Mouse (Mus musculus): ENCODE data around the gene Myo1g.

Gene Myo1g

DNA sequence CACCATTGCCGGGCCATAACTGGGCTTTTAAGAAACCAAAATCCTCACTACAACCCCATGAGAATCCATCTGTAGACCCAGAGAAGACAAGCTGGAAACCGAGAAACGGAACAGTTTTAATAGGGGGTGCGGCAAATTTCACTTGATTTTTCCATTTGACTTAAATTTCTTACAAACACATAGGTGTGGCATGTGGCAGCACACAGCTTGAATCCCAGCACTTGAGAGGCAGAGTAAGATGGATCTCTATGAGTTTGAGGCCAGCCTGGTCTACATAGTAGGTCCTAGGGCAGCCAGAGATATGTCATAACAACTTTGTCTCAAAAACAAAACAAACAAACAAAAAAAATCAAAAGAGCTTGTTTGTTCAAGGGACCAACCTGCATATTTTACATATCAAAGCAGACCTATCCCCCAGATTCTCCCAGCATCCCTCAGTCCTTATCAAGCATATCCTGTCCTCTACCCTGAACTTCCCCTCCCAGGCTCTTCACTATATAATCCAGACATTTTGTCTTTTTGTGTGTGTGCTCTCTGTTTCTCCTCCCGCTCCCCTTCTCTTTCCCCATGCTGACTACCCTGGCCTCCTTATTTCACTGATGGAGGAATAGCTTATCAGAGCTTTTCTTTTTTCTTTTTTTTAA lies 32.6 kb downstream of the Myo1g start:
- DNase-seq (ENCODE audit: low read depth): no peak

DNA sequence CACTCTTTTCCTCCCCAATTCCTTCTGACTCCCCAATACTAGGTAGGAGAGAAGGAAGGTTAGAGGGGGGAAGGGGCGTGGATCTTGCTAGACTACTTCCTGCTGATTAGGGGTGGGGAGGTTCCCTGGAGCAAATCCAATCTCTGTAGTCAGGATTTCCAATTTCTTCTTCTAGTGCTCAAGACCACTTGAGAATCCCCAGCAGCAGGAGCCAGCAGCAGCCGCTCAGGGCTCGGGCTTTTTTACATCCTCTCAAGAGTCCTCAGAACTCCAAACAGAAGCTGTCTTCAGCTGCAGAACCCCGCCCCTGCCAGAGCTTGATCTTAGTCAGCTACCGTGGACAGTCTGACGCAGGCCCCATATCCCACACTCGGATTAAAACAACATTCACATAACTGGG lies 33.3 kb downstream of the Myo1g start:
- DNase-seq (ENCODE audit: low read depth): no peak

DNA sequence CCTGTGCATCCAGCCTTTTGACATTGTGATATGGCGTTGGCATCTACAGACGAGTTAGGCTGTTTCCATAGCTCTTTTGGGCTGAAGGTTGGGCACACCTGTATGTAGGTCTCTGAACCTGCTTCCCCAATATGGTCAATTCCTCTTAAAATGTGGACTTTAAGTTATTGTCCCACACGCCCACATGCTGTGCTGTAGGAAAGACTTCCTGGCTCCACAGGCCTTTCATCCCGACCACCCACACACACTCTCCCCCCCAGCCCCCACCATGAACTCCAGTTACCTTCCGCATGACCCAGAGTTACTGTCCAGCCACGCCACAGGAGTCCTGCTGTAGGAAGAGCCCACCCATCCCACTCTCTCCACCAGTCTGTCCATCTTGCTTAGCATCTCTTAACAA lies 33.8 kb downstream of the Myo1g start:
- DNase-seq (ENCODE audit: low read depth): no peak

DNA sequence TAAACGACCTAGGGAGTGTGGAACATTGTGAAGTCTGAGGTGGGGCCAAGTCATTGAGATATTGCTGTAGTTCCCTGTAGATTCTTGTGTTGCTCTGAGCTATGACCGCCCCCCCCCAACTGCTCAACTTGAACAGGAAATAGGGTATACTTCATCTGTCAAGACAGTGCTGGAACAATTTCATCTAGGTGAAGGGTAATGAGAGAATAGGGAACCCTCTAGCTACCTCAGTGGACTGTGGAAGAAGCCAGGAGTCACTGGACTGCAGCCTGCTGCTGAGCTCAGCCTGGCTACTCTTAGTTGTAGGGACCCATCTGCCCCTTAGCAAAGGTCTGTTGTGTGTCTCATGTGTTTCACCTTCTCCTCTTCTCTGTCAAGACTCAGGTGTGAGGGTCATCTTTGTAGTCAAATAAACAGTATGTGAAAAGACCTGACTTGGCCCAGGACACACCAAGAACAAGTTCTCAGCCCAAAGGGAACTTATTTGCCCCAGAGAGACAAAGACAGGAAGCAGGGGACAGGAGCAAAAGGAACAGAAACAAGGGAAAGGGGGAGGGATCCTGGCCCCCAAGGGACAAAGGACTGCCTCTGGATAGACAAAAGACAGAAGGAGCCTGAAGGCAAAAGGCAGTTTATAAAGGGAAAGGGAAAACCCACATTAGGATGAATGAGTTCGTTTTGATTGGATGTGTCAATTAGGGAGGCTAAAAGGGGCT lies 36.4 kb downstream of the Myo1g start:
- no peak for DNase-seq (ENCODE audit: low read depth)

DNA sequence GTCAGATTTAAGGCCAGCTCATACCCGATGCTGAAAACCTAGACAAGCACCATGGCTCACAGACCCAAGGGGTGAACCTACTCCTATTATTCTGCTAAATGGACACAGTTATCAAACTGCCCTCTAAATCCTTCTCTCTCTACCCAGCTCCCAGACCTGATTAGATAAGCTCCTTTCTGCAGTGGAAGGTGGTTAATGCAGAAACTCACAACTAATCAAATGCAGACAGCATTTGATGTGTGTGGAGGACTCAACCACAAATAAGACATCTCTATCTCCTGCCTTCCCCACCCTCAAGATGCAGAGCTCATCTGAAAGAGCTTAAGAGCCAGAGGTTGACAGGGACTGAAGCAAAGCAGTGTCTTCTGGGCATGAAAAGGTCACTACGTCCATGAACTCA lies 37.7 kb downstream of the Myo1g start:
- DNase-seq (ENCODE audit: low read depth): no peak

DNA sequence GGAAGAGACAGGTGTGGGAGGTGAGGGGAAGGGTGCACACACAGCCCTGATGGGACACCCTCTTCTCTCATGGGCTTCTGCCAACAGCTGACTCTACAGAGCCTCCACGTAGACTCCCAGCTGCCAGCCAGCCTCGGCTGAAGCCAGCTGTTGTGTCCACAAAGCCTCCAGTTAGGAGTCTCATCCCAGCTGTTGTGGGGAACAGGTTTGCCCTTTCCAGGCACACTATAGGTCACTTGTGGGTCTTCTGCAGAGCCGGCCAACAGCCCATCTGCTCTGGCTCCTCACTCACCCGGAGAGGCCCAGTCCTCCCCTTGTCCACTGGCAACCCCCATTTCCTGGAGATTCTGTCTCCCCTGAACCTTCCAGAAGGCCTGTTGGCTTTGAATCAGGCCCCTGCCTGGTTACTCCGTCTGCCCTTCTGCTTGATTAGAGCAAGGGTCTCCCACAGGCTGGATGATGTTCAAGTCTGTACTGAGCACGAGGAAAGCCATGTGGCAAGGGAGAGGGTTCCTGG lies 39.0 kb downstream of the Myo1g start:
- DNase-seq (ENCODE audit: low read depth): no peak

DNA sequence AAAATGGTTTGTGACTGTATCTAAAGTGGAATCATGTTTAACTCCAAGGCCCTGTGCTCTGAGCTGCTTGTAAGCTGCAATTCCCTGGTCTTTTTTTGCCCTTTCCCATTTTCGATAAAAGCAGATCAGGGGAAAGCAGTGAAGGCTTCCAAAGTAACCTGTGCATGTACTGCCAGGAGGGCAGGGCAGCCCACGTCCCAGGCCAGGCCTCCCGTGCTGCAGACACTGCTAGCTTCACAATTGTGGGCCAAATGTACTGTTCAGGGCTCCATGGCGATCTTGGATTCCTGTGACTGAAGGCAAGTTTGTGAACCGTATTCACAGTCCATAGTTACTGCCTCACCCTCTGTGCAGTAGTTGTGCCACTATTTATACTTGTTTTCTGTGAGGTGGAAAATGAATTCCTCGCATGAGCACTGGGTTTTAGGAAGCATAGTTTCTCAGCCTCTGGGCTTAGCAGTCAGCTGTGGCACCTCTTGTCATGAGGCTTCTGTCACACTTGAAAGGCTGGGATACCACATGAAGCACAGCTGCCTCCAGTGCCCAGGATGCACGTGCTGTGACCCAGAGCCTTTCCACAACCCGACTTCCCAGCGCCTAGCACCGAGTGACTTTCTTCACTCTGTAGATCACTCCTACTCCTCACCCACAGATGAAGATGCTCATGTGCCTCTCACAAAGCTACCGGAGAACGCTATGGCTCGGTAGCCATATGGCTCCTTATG lies 39.9 kb downstream of the Myo1g start:
- DNase-seq (ENCODE audit: low read depth): no peak

DNA sequence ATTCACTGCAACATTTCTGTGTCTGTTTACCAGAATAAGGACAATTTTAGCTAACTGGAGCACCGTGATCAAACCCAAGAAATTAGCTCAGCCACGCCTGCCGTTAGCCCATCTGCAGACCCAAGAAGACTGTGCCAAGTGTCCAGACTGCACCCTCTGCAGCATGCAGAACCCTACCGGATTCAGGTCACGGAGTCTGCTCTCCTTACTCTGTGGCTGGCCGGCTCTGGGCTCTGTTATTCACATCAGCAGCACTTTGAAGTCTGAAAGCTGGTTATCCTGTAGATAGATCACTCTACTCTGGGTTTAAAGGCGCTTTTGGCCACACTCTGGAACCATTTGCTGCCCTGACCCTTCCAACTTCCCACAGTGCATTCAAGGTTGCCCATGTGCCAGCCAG lies 40.6 kb downstream of the Myo1g start:
- DNase-seq (ENCODE audit: low read depth): no peak

DNA sequence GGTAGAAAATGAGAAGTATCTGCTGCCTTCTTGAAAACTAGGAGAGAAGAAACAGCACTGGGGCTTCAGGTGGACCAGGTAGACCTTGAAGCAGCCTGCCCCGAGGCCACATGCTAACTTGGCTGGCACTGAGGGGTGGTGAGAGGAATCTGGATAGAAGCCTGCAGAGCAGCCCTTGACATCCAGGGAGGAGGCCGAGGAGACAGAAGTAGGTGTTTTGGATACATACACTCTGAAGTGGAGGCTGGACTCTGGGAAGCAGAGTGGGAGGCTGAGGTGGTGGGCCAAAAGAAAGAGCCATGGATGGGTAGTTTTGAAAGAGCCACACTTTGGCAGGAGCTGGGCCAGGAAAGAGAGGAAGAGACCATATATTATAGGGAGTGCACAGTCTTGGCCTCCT lies 41.5 kb downstream of the Myo1g start:
- DNase-seq (ENCODE audit: low read depth): no peak

DNA sequence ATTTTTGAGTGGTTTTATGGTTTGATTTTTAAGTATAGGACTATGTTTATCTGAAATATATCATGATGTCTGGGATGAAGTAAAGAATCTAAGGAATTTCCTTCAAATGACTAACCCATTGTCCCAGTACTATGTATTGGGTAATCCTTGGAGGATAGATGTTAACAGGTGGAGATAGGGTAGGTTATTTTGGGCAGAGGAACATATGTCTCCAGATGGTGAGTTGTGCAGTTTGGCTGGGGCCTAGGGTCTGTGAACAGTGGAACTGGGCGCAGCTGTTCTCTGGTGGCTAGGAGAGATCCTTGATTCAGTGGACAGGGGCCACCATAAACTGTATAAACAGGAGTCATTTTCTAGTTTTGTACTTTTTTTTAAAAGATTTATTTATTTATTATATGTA lies 43.4 kb downstream of the Myo1g start:
- no peak for DNase-seq (ENCODE audit: low read depth)

DNA sequence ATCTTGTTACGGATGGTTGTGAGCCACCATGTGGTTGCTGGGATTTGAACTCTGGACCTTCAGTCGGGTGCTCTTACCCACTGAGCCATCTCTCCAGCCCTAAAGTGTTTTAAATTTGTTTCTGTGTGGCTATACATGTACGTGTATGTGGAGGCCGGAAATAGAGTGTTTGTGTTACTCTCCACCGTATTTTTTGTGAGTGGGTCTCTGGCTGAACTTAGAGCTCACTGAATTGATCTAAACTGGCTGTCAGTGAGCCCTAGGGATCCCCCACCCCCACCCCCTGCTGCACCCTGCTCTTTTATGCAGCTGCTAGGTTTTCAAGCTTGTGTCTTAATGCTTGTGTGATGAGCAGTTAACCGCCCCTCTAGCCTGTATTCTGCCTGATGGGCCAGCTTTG lies 43.9 kb downstream of the Myo1g start:
- DNase-seq (ENCODE audit: low read depth): no peak

DNA sequence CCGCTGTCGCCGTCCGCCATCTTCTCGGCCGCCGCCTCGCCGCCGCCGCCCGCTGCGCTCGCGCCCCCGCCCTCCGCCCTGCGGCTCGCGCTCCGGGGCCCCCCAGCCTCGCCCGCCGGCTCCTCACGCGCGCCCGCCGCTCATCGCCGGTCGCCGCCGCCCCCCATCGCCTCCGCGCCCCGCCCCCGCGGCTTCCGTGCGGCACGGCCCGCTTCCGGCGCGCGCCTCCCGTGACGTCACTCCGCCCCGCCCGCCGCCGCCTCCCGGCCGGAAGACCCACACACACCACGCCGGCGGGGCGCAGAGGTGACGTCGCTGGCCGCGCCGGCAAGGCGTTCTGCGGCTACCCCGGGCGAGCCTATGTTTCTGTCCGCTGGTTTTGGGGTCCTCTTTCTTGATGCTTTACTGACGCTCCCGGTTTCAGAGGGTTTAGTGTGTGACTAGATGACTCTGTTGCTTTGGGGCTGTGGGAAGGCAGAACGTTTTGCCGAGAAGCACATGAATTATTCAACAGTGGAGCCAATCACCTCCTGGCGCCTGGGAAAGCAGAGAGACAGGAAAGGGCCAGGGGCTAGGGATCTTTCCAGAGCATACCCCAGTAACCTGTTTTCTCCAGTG lies 44.8 kb downstream of the Myo1g start, which contains the start of gene Purb:
Gene Purb (minus strand): TSS at position 51 of the 618 bp plus-strand sequence.
- peak; percentile 94 for DNase-seq (ENCODE audit: low read depth)

DNA sequence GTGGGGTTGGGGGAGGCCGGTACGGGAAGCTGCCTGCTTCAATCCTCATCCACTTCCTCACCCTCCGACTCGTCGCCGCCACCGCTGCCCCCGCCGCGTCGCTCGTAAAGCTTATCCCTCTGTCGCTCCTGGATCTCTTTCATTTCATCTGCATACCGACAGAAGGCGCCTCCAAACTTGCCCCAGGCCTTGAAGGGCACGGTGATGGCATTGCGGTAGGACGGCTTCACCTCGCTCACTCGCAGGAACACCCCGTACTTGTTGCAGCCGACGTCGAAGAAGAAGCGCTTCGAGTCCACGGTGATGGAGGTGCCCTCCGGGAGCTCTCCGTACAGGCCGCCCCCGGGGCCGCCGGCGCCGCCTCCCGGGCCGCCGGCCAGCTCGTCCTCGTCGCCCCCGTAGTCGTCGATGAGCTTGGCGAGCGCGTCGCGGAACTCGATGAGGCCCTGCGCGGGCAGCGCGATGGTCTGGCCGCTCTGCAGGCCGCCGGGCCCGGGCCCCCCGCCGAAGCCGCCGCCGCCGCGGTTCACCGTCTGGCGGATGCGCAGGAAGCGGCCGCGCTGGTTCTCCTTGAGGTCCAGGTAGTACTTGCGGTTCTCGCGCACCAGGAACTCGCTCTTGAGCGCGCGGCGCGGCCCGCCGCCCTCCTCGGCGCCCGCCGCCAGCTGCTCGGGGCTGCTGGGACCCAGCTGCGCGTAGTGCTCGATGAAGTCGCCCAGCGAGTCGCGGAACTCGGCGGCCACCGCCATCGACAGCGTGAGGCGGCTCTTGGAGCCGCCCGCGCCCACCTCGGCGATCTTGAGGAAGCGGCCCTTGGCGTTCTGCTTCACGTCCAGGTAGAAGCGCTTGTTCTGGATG lies 45.7 kb downstream of the Myo1g start:
- DNase-seq (ENCODE audit: low read depth): peak; percentile 82

DNA sequence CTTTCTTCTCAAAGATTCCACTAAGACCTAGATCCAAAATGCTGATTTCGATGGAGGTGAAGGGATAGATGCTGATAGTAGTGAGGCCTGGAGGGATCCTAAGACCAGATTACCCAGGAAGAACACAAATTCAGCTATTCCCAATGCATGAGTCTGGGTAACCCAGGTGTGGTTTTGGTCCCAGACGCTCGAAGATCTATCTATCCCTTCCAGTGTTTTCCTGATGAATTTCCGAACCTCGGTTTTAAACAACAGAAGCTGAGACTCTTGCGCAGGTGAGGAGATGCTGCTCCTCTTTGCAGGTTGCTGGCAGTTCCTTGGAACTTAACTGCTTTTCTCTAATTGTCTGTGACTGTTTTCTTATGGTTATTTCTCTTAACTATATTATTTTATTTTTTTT lies 46.4 kb downstream of the Myo1g start:
- DNase-seq (ENCODE audit: low read depth): peak; percentile 41

DNA sequence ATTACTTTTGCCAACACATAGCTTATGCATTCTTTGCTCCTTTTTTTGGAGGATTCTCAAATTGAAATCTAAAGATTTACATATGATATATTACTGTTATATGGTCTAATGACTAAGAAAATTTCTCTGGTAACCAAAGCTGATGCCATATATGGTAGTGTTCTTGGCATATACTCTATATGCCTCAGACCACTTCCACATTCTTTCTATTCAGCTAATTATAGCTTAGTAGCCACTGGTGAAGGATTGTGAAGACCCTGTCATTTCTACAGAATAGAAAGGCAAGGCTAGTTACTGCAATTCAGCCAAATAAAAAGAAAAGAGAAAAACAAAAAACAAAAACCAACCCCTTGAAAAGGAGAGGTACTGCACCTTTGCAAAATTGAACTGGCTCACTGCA lies 48.7 kb downstream of the Myo1g start:
- no peak for DNase-seq (ENCODE audit: low read depth)

DNA sequence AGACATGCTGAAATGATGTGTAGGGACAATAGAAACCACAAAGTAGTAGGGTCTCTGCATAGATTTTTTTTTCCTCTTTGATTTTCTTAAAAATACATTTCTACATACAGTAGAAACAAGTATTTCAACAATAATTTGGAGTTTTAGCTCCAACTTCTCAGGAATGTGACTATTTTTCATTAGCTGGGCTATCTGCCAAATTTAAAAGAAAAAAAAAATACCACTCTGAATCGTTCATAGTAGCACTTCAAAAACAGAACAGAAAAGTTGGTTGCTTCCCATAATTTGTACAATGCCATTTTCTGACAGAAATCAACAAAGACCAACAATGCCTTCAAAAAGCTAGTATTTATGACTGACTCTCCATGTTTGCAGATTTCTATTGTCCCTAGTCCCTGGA lies 49.3 kb downstream of the Myo1g start:
- no peak for DNase-seq (ENCODE audit: low read depth)

DNA sequence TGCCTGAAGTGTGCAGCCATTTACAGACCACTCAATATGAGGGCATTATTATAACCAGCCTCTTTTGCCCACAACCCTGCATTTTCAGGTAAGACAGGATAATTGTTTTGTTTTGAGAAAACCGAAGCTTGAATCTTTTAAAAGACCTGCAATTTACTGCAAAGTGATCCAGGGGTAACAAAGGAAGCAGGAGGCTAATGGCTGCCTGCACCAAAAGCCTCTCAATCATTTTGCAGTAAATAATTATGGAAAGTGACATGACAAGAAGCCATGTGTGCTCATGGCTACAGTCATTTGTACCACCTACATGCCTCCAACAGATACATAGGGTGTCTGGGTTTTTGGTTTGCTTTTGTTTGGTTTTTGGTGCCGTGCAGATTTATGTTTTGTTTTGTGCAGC lies 49.7 kb downstream of the Myo1g start:
- no peak for DNase-seq (ENCODE audit: low read depth)

DNA sequence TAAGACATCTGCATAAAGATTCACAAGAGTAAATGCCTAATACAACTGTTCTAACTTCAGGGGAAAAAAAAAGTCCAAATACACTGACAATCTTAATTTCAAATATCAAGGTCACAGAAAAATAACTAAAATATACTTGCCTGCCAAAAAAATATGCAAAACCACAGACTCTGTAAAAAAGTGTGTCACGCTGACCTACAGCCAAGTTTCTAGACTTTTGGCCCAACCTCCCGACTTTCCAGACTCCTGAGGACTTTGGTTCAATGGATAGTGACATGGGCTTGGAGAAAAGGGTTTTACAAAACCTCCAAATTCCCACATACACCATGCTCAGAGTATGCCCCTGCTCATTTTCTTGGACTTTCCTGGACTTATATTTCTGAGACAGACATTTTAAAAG lies 52.2 kb downstream of the Myo1g start:
- no peak for DNase-seq (ENCODE audit: low read depth)

DNA sequence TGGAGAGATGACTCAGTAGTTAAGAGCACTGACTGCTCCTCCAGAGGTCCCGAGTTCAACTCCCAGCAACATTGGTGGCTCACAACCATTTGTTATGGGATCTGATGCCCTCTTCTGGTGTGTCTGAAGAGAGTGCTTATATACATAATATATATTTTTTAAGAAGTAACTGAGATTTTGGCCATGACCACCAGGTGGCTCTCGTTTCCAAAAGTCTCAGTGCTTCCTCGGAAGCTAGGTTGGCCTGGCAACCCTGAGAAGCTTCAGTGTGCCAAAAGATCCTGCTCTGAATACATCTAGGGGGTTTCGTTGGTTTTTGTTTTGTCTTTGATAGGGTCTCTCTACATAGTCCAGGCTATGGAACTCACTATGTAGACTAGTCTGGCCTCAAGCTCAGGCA lies 55.6 kb downstream of the Myo1g start:
- peak; percentile 92 for DNase-seq (ENCODE audit: low read depth)

DNA sequence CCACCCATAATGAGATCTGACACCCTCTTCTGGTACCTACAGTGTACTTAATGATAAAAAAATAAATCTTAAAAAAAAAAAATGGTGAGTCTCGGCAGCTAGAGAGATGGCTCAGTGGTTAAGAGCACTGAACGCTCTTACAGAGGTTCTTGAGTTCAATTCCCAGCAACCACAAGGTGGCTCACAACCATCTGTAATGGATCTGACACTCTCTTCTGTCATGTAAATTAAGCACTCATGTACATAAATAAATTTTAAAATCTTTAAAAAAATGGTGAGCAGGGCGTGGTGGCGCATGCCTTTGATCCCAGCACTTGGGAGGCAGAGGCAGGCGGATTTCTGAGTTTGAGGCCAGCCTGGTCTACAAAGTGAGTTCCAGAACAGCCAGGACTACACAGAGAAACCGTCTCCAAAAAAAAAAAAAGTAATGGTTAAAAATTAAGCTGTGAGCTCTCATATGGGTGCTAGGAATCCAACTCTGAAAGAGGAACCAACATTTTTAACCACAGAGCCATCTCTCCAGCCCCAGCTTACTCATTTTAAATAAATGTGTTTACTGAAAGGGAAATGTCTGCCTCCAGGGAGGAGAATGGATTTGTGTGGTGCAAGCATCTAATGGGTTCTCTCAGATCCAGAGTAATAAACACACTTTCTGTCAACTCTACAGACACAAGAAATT lies 57.5 kb downstream of the Myo1g start:
- no peak for DNase-seq (ENCODE audit: low read depth)
